Mouse (Mus musculus): ENCODE data around the gene Pde4dip.

Pde4dip gene

GRCm38 (mm10) chr3:97888168-97888901 is at the start of gene Pde4dip:
TSS of gene Pde4dip (minus strand) at chr3:97888707.
- peak; percentile 74 for DNase-seq

- no peak for DNase-seq
Measured at GRCm38 (mm10) chr3:97937945-97938266, 49.4 kb upstream of the Pde4dip start.

GRCm38 (mm10) chr3:97937068-97937944 is 48.8 kb upstream of the Pde4dip start:
- DNase-seq: no peak

GRCm38 (mm10) chr3:97934331-97935300 is 46.1 kb upstream of the Pde4dip start:
- no peak for DNase-seq

- DNase-seq: no peak
Measured at GRCm38 (mm10) chr3:97933811-97934210, 45.3 kb upstream of the Pde4dip start.

- DNase-seq: no peak
Measured at GRCm38 (mm10) chr3:97933251-97933650, 44.7 kb upstream of the Pde4dip start.

GRCm38 (mm10) chr3:97932771-97933170 is 44.3 kb upstream of the Pde4dip start:
- no peak for DNase-seq

GRCm38 (mm10) chr3:97932131-97932530 is 43.6 kb upstream of the Pde4dip start:
- no peak for DNase-seq

- peak; percentile 15 for DNase-seq
Measured at GRCm38 (mm10) chr3:97931310-97931885, 42.9 kb upstream of the Pde4dip start.

- no peak for DNase-seq
Measured at GRCm38 (mm10) chr3:97930787-97931158, 42.3 kb upstream of the Pde4dip start.

GRCm38 (mm10) chr3:97930141-97930786 is 41.8 kb upstream of the Pde4dip start:
- DNase-seq: no peak

- DNase-seq: peak; percentile 87
Measured at GRCm38 (mm10) chr3:97928968-97929858, 40.7 kb upstream of the Pde4dip start.

- DNase-seq: no peak
Measured at GRCm38 (mm10) chr3:97927322-97927721, 38.8 kb upstream of the Pde4dip start.

- no peak for DNase-seq
Measured at GRCm38 (mm10) chr3:97925246-97925645, 36.7 kb upstream of the Pde4dip start.

GRCm38 (mm10) chr3:97918885-97919550 is 30.5 kb upstream of the Pde4dip start:
- no peak for DNase-seq

- no peak for DNase-seq
Measured at GRCm38 (mm10) chr3:97915081-97915480, 26.6 kb upstream of the Pde4dip start.

- DNase-seq: no peak
Measured at GRCm38 (mm10) chr3:97911093-97911492, 22.6 kb upstream of the Pde4dip start.

GRCm38 (mm10) chr3:97909737-97910136 is 21.2 kb upstream of the Pde4dip start:
- no peak for DNase-seq

GRCm38 (mm10) chr3:97901586-97901985 is 13.1 kb upstream of the Pde4dip start:
- no peak for DNase-seq
